Mouse (Mus musculus) G1E (cell line): ENCODE results near the gene Mrpl17. TPM values are rescaled to one million over a fixed set of nuclear protein-coding genes. Genes with fewer than 3 reads are reported as not detected.
"Not testable (repeated sequence)": the region's sequence is repeated elsewhere in the genome, so short reads cannot be mapped to it uniquely, and the experiment has no call there.

ENCODE experiments used
- ATAC-seq: 2 replicates; pipeline ENCODE4 v1.8.0; 2016; ENCODE audit warnings: mild to moderate bottlenecking; ENCODE audit not compliant: insufficient number of reproducible peaks, poor library complexity, low FRiP score, severe bottlenecking; ENCODE audit errors: extremely low read depth
- DNase-seq: peaks from one replicate; pipeline ENCODE4 v3.0.0; 2012; ENCODE audit warnings: low spot score
- H3K27me3 ChIP-seq: 2 replicates; pipeline ENCODE4 v1.6.1; 2012; ENCODE audit warnings: mild to moderate bottlenecking, low read length, inconsistent platforms; ENCODE audit not compliant: insufficient read depth
- H3K36me3 ChIP-seq: replicated peaks from 2 replicates; pipeline ENCODE3; 2012; ENCODE audit warnings: mild to moderate bottlenecking, inconsistent platforms
- H3K4me1 ChIP-seq: 2 replicates; pipeline ENCODE4 v1.6.1; 2012; ENCODE audit warnings: low read depth, low read length, inconsistent platforms, mixed read lengths; ENCODE audit not compliant: insufficient read depth
- H3K4me3 ChIP-seq: 2 replicates; pipeline ENCODE4 v1.5.1; 2012; ENCODE audit warnings: low read depth, mild to moderate bottlenecking, inconsistent platforms, low read length, moderate library complexity, mixed read lengths
- H3K9me3 ChIP-seq: replicated peaks from 2 replicates; pipeline ENCODE4 v1.6.1; 2012; ENCODE audit warnings: inconsistent platforms
- CTCF ChIP-seq: IDR thresholded peaks from 2 replicates; pipeline ENCODE4 v1.5.1; 2012; ENCODE audit warnings: low read depth, low read length, inconsistent platforms, mixed read lengths
- GATA1 ChIP-seq: IDR thresholded peaks from 2 replicates; pipeline ENCODE4 v1.6.1; 2012; ENCODE audit warnings: borderline replicate concordance, low read length, inconsistent platforms, mixed read lengths
- GATA2 ChIP-seq: IDR thresholded peaks from 2 replicates; pipeline ENCODE4 v1.6.1; 2012; ENCODE audit warnings: low read depth, low read length, inconsistent platforms, borderline replicate concordance
- POLR2AphosphoS5 ChIP-seq: IDR thresholded peaks from 2 replicates; pipeline ENCODE4 v1.6.1; 2012; ENCODE audit warnings: low read depth, low read length, inconsistent platforms; ENCODE audit not compliant: insufficient replicate concordance
- TAL1 ChIP-seq: conservative IDR thresholded peaks from 2 replicates; pipeline ENCODE4 v1.6.1; 2012; ENCODE audit warnings: low read depth, low read length, inconsistent platforms, mixed read lengths
- polyA plus RNA-seq: library from polyadenylated mRNA; stranded (reverse); fragments of >175 nt; gene quantifications from 2 replicates; pipeline ENCODE4 v1.2.3, GENCODE M21; 2012
- total RNA-seq, 2 experiments: library from RNA; stranded (forward) in 1 of 2; stranded (reverse) in 1 of 2; fragments of 200-1000 nt in 1 of 2; fragments of >200 nt in 1 of 2; fragmentation: Nextera tagmentation in 1 of 2; gene quantifications; 2 replicates each; pipeline ENCODE4 v1.2.3; 2014 to 2017

Mrpl17 gene
- total RNA-seq (2014; fragmentation: Nextera tagmentation) (159 and 162 TPM in 2 replicates), total RNA-seq (2017) (50.3 and 58.4 TPM in 2 replicates), polyA plus RNA-seq (111 and 125 TPM in 2 replicates)

DNA sequence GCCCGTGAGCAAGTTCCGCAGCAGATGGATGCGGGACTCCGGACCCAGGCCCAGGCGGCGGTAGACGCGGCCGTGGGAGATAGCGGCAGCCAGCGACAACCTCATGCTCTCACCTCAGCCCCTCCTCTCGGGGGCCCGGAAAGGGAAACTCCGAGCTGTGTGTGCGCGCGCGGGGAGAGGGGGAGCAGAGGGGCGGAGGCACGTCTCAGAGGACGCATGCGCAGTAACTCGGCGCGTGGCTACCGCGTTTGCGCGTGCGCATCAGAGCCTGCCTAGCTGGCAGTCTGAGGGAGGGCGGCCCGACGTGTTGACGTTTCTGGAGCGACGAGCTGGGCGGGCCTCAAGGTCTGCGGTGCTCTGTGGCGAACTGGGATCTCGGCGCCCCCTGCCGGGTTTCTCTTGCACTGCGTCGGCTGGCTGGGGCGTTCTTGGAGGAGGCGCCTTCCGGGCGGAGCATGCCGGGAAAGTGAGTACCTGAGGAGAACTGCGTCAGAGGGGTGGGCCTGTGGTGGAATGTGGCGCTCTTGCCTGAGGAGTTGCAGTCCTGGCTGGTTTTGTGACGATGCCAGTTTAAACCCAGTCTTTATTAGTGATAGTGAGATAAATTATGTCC lies at the start of gene Mrpl17:
Gene Mrpl17 (minus strand): TSS at position 223 of the 613 bp plus-strand sequence.
- H3K27me3 ChIP-seq, result peaks cover 5% of the 10 kb centered on the region; the same call in 1 of the 2 replicates
- DNase-seq (peak; percentile 90), ATAC-seq (peak; percentile 91)
- H3K4me1 ChIP-seq, result peaks cover 28% of the 10 kb centered on the region
- H3K9me3 ChIP-seq, result 0 out of 2 replicates have a peak, but pooled peaks cover 4% of the 10 kb centered on the region
- peaks cover 30% of the 10 kb centered on the region for H3K36me3 ChIP-seq
- H3K4me3 ChIP-seq, result peak within 1 kb of the TSS; percentile 99
- TF ChIP-seq GATA1 (no peak), TAL1 (no peak), CTCF (peak; percentile 44; the same call in 1 of the 2 replicates), GATA2 (no peak), POLR2AphosphoS5 (no peak)

DNA sequence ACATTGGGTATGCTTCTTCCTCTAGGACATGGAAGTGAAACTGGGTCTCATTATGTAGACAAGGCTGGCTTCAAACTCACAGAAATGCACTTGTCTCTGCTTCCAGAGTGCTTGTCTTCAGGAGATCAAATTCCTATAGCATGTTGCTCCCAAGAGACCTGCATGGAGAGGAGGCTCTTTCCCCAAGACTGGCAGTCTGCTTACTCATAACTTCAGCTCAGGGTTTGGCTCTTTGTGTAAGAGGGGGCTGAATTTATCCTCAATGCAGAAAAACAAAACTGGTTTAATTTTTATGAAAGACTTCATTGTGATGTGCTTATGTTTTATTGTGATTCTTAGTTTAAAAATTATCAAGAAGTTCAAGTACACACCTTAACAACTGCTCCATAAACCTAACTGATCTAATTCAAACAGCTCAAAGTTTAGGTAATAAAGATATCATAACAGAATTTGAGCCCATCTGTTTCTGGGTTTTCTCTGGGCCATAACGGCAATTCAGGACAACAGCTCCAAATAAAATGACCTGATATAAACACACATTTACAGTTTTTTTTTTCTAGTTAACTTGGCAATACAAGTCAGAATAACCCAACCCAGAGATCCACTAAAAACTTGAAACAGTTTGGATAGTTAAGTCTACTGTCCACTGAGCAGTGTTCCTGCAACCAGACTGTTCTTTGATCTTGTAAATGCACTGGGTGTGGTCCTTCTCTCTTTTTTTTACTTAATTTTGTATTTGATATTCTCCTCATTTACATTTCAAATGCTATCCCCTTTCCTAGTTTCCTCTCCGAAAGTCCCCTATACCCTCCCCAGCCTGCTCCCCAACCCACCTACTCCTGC lies 45.0 kb upstream of the Mrpl17 start:
- H3K9me3 ChIP-seq, H3K27me3 ChIP-seq, H3K4me1 ChIP-seq: not testable (repeated sequence)

DNA sequence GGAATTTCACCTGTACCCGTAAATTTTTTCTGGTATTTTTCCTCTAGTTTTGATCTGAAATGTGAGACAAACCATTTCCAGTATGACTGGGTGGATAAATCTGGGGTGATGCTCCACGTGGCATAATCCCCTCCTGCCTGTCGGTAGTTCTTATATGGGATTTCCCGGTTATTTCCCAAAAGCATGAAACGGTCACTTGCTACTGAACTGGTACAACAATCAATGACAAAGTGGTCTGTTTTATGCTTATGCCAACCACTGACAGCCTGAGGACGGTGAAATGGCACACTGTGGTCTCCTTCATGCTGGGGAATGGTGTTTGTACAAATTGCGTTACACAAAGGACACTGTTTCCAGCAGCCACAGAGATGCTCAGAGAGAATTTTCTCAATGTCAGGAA lies 13.4 kb upstream of the Mrpl17 start:
- ATAC-seq, result no peak

More for the DNA sequence above, 45.0 kb upstream of the Mrpl17 start:
- not testable (repeated sequence) for DNase-seq, ATAC-seq, H3K4me3 ChIP-seq, H3K36me3 ChIP-seq

GRCm38 (mm10) chr7:105818483-105818882 lies 7.6 kb upstream of the Mrpl17 start:
- Histone ChIP-seq H3K27me3 (peaks cover 5% of the 10 kb centered on the region; the same call in 1 of the 2 replicates), H3K36me3 (no peaks in the 10 kb centered on the region), H3K4me1 (no peaks in the 10 kb centered on the region), H3K4me3 (no peak overlapping the region), H3K9me3 (0 out of 2 replicates have a peak, but pooled peaks cover 4% of the 10 kb centered on the region)
- TF ChIP-seq CTCF (no peak), TAL1 (no peak), POLR2AphosphoS5 (no peak), GATA1 (no peak), GATA2 (no peak)
- ATAC-seq, result no peak
- DNase-seq, result no peak

More for the DNA sequence above, 13.4 kb upstream of the Mrpl17 start:
- H3K27me3 ChIP-seq, result peaks cover 3% of the 10 kb centered on the region; the same call in 1 of the 2 replicates
- H3K36me3 ChIP-seq, result no peaks in the 10 kb centered on the region
- H3K4me1 ChIP-seq, result no peaks in the 10 kb centered on the region
- TF ChIP-seq POLR2AphosphoS5, result no peak
- TF ChIP-seq GATA1, result no peak
- no peak for TF ChIP-seq TAL1
- TF ChIP-seq CTCF, result no peak
- no peak for TF ChIP-seq GATA2
- no peak overlapping the region for H3K4me3 ChIP-seq
- DNase-seq, result no peak
- no peaks in the 10 kb centered on the region for H3K9me3 ChIP-seq

DNA sequence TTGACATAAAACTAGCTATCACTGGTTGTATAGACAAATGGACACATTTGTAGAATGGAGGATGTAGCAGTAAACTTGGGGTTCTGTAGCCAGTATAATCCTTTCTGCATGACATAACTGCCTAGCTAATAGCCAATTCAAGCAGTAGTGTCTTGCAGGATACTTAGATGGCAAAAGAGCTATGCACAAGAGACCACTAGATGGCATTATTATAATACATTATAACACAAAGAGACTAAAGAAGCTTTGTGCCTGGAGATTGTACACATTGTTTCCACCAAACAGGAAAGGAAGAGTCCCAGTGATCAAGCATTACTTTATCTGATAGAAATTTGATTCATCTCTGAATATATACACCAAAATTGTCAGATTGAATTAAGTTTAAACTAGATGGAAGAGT lies 5.8 kb upstream of the Mrpl17 start:
- 0 out of 2 replicates have a peak, but pooled peaks cover 4% of the 10 kb centered on the region for H3K9me3 ChIP-seq
- H3K36me3 ChIP-seq, result no peaks in the 10 kb centered on the region
- ATAC-seq (peak; percentile 49; the same call in 1 of the 2 replicates), DNase-seq (no peak)
- no peak overlapping the region for H3K4me3 ChIP-seq
- H3K4me1 ChIP-seq, result peaks cover 5% of the 10 kb centered on the region; the same call in 1 of the 2 replicates
- peaks cover 5% of the 10 kb centered on the region; the same call in 1 of the 2 replicates for H3K27me3 ChIP-seq
- TF ChIP-seq CTCF (no peak), POLR2AphosphoS5 (no peak), GATA2 (no peak)

- Histone ChIP-seq H3K4me1 (peaks cover 25% of the 10 kb centered on the region), H3K36me3 (peaks cover 16% of the 10 kb centered on the region), H3K27me3 (peaks cover 5% of the 10 kb centered on the region; the same call in 1 of the 2 replicates), H3K4me3 (no peak overlapping the region), H3K9me3 (0 out of 2 replicates have a peak, but pooled peaks cover 4% of the 10 kb centered on the region)
- DNase-seq, result no peak
- ATAC-seq, result no peak
- TF ChIP-seq GATA1, result no peak
- no peak for TF ChIP-seq TAL1
Observed at GRCm38 (mm10) chr7:105813326-105813725, 2.4 kb upstream of the Mrpl17 start.
